Mouse (Mus musculus) lung, embryonic 16.5 days (tissue): ENCODE measurements around the gene Kcnd3. TPM values are rescaled to one million over a fixed set of nuclear protein-coding genes. Genes with fewer than 3 reads are reported as not detected.
A peak's percentile ranks its signal among the peaks of the same experiment; 100 is the strongest.

Source experiments
- ATAC-seq: fragments of 200-750 bp; cut with Nextera tagmentation; 2 replicates; pipeline ENCODE4 v1.8.0; 2017; ENCODE audit warnings: low read depth, mild to moderate bottlenecking, moderate library complexity
- H3K27ac ChIP-seq: fragments of 300-500 bp; sonication (generic); 2 replicates; pipeline ENCODE4 v1.5.1; 2014; ENCODE audit warnings: mild to moderate bottlenecking, control low read depth, low read length
- H3K27me3 ChIP-seq: fragments of 300-500 bp; sonication (generic); 2 replicates; pipeline ENCODE4 v1.6.1; 2014; ENCODE audit warnings: low read depth, low read length, mixed read lengths; ENCODE audit not compliant: control insufficient read depth, insufficient read depth
- H3K36me3 ChIP-seq: fragments of 300-500 bp; sonication (generic); 2 replicates; pipeline ENCODE4 v1.6.1; 2014; ENCODE audit warnings: low read length; ENCODE audit not compliant: control insufficient read depth, insufficient read depth
- H3K4me1 ChIP-seq: fragments of 300-500 bp; sonication (generic); replicated peaks from 2 replicates; pipeline ENCODE4 v1.6.1; 2014; ENCODE audit warnings: low read length, mixed read lengths; ENCODE audit not compliant: control insufficient read depth, insufficient read depth
- H3K4me2 ChIP-seq: fragments of 300-500 bp; sonication (generic); 2 replicates; pipeline ENCODE4 v1.6.1; 2014; ENCODE audit warnings: low read depth, low read length, control low read depth
- H3K4me3 ChIP-seq: fragments of 300-500 bp; sonication (generic); 2 replicates; pipeline ENCODE4 v1.5.1; 2014; ENCODE audit warnings: mild to moderate bottlenecking, low read length, control low read depth
- H3K9ac ChIP-seq: fragments of 300-500 bp; sonication (generic); 2 replicates; pipeline ENCODE4 v1.6.1; 2014; ENCODE audit warnings: low read length, control low read depth
- H3K9me3 ChIP-seq: fragments of 300-500 bp; sonication (generic); 2 replicates; pipeline ENCODE4 v1.6.1; 2016; ENCODE audit warnings: low read length; ENCODE audit not compliant: control insufficient read depth
- WGBS: fragments of 180-500 bp; shearing (Covaris S2); extraction: QIAGEN DNeasy Blood & Tissue Kit; methylation state at CpG from one replicate; pipeline ENCODE4 v1.1.7; 2014; 5-methylcytosine and 5-hydroxymethylcytosine counted together
- polyA plus RNA-seq: library from polyadenylated mRNA; unstranded; fragments of >200 nt; fragmentation: Nextera tagmentation; extraction: Ambion mirVana; gene quantifications from 2 replicates; pipeline ENCODE4 v1.2.1, GENCODE M21; 2015

The Kcnd3 gene
- polyA plus RNA-seq, 1 experiment from 2014 or later = 0.26 TPM

- no peaks in the 10 kb centered on the region for H3K36me3 ChIP-seq
- ATAC-seq = no peak
- H3K4me3 ChIP-seq = no peak overlapping the region
- no peaks in the 10 kb centered on the region for H3K4me1 ChIP-seq
- no peaks in the 10 kb centered on the region for H3K9me3 ChIP-seq
- no peaks in the 10 kb centered on the region for H3K27me3 ChIP-seq
- no peak overlapping the region for H3K9ac ChIP-seq
- H3K4me2 ChIP-seq = no peak overlapping the region
- no peak overlapping the region for H3K27ac ChIP-seq
- WGBS = 24% methylated on average over 5 of the region's 5 CpGs
Measured at GRCm38 (mm10) chr3:105529700-105530099, 77.6 kb downstream of the Kcnd3 start.

GRCm38 (mm10) chr3:105530363-105531130, 78.4 kb downstream of the Kcnd3 start:
- H3K4me1 ChIP-seq = no peaks in the 10 kb centered on the region
- H3K4me3 ChIP-seq = no peak overlapping the region
- no peak overlapping the region for H3K9ac ChIP-seq
- WGBS = 28% methylated on average over 11 of the region's 11 CpGs
- ATAC-seq = peak; percentile 31; the same call in 1 of the 2 replicates
- no peaks in the 10 kb centered on the region for H3K9me3 ChIP-seq
- H3K36me3 ChIP-seq = no peaks in the 10 kb centered on the region
- H3K4me2 ChIP-seq = no peak overlapping the region
- H3K27ac ChIP-seq = no peak overlapping the region
- no peaks in the 10 kb centered on the region for H3K27me3 ChIP-seq

GRCm38 (mm10) chr3:105538406-105538805, 86.3 kb downstream of the Kcnd3 start:
- 54% methylated on average over 6 of the region's 6 CpGs for WGBS
- Histone ChIP-seq H3K4me1 (peaks cover 6% of the 10 kb centered on the region), H3K9ac (no peak overlapping the region), H3K27ac (no peak overlapping the region), H3K4me3 (no peak overlapping the region), H3K9me3 (no peaks in the 10 kb centered on the region), H3K36me3 (no peaks in the 10 kb centered on the region), H3K4me2 (no peak overlapping the region), H3K27me3 (no peaks in the 10 kb centered on the region)
- ATAC-seq = no peak

- peak; percentile 73; the same call in 1 of the 2 replicates for ATAC-seq
- Histone ChIP-seq H3K9ac (no peak overlapping the region), H3K4me2 (no peak overlapping the region)
Measured at GRCm38 (mm10) chr3:105538819-105539607, 86.9 kb downstream of the Kcnd3 start.

GRCm38 (mm10) chr3:105542741-105543140, 90.6 kb downstream of the Kcnd3 start:
- ATAC-seq = peak; percentile 73
- H3K4me3 ChIP-seq = no peak overlapping the region
- H3K9ac ChIP-seq = no peak overlapping the region
- H3K36me3 ChIP-seq = no peaks in the 10 kb centered on the region
- WGBS = 51% methylated on average over 4 of the region's 4 CpGs
- no peaks in the 10 kb centered on the region for H3K27me3 ChIP-seq
- H3K9me3 ChIP-seq = no peaks in the 10 kb centered on the region
- no peak overlapping the region for H3K27ac ChIP-seq
- H3K4me1 ChIP-seq = peaks cover 6% of the 10 kb centered on the region
- no peak overlapping the region for H3K4me2 ChIP-seq

More at GRCm38 (mm10) chr3:105538819-105539607, 86.9 kb downstream of the Kcnd3 start:
- Histone ChIP-seq H3K27me3 (no peaks in the 10 kb centered on the region), H3K27ac (no peak overlapping the region), H3K4me1 (peaks cover 6% of the 10 kb centered on the region), H3K4me3 (no peak overlapping the region), H3K9me3 (no peaks in the 10 kb centered on the region), H3K36me3 (no peaks in the 10 kb centered on the region)
- WGBS = 11% methylated on average over 13 of the region's 13 CpGs

- H3K4me3 ChIP-seq = no peak overlapping the region
- no peak overlapping the region for H3K27ac ChIP-seq
- no peaks in the 10 kb centered on the region for H3K36me3 ChIP-seq
- H3K27me3 ChIP-seq = no peaks in the 10 kb centered on the region
- no peak overlapping the region for H3K4me2 ChIP-seq
- peaks cover under 1% of the 10 kb centered on the region; the same call in 1 of the 2 replicates for H3K4me1 ChIP-seq
- no peaks in the 10 kb centered on the region for H3K9me3 ChIP-seq
- 50% methylated on average over 1 of the region's 1 CpGs for WGBS
- no peak for ATAC-seq
- no peak overlapping the region for H3K9ac ChIP-seq
Measured at GRCm38 (mm10) chr3:105544106-105544505, 92.0 kb downstream of the Kcnd3 start.

GRCm38 (mm10) chr3:105546611-105547071, 94.5 kb downstream of the Kcnd3 start:
- Histone ChIP-seq H3K4me2 (no peak overlapping the region), H3K27me3 (no peaks in the 10 kb centered on the region), H3K4me1 (no peaks in the 10 kb centered on the region), H3K4me3 (no peak overlapping the region), H3K27ac (no peak overlapping the region), H3K36me3 (no peaks in the 10 kb centered on the region), H3K9me3 (no peaks in the 10 kb centered on the region), H3K9ac (no peak overlapping the region)
- WGBS = 33% methylated on average over 13 of the region's 13 CpGs
- no peak for ATAC-seq

- Histone ChIP-seq H3K9me3 (no peaks in the 10 kb centered on the region), H3K36me3 (no peaks in the 10 kb centered on the region), H3K9ac (no peak overlapping the region), H3K27ac (no peak overlapping the region), H3K27me3 (no peaks in the 10 kb centered on the region), H3K4me2 (no peak overlapping the region), H3K4me1 (no peaks in the 10 kb centered on the region), H3K4me3 (no peak overlapping the region)
- no peak for ATAC-seq
- 63% methylated on average over 11 of the region's 11 CpGs for WGBS
Measured at GRCm38 (mm10) chr3:105548074-105548771, 96.1 kb downstream of the Kcnd3 start.

- no peak overlapping the region for H3K27ac ChIP-seq
- 15% methylated on average over 2 of the region's 2 CpGs for WGBS
- no peaks in the 10 kb centered on the region for H3K27me3 ChIP-seq
- H3K4me1 ChIP-seq = peaks cover 4% of the 10 kb centered on the region
- no peaks in the 10 kb centered on the region for H3K36me3 ChIP-seq
- no peak overlapping the region for H3K9ac ChIP-seq
- ATAC-seq = no peak
- H3K9me3 ChIP-seq = no peaks in the 10 kb centered on the region
- H3K4me3 ChIP-seq = no peak overlapping the region
- no peak overlapping the region for H3K4me2 ChIP-seq
Measured at GRCm38 (mm10) chr3:105559456-105559855, 107.3 kb downstream of the Kcnd3 start.
